Mouse (Mus musculus) cerebellum, adult 11-12 months (tissue): Measurements from ENCODE around the gene Casz1.

Source experiments
- DNase-seq: peaks from one replicate; pipeline ENCODE4 v3.0.0; 2022

Gene Casz1

GRCm38 (mm10) chr4:148943099-148943498 is 138.9 kb downstream of the Casz1 start:
- DNase-seq, result no peak

GRCm38 (mm10) chr4:148945476-148945881 is 141.2 kb downstream of the Casz1 start:
- peak; percentile 39 for DNase-seq

GRCm38 (mm10) chr4:148946071-148946470 is 141.8 kb downstream of the Casz1 start:
- no peak for DNase-seq

- DNase-seq, result no peak
Observed at GRCm38 (mm10) chr4:148947833-148948388, 143.7 kb downstream of the Casz1 start.

GRCm38 (mm10) chr4:148950487-148950886 is 146.3 kb downstream of the Casz1 start:
- DNase-seq, result no peak

- peak; percentile 29 for DNase-seq
Observed at GRCm38 (mm10) chr4:148950932-148951650, 146.9 kb downstream of the Casz1 start.

- DNase-seq, result no peak
Observed at GRCm38 (mm10) chr4:148951821-148952291, 147.6 kb downstream of the Casz1 start.

GRCm38 (mm10) chr4:148952328-148953222 is 148.3 kb downstream of the Casz1 start:
- no peak for DNase-seq

- DNase-seq, result peak; percentile 58
Observed at GRCm38 (mm10) chr4:148955131-148955813, 151.0 kb downstream of the Casz1 start.

GRCm38 (mm10) chr4:148960011-148960410 is 155.8 kb downstream of the Casz1 start:
- DNase-seq, result no peak

GRCm38 (mm10) chr4:148961081-148961480 is 156.9 kb downstream of the Casz1 start:
- no peak for DNase-seq

- DNase-seq, result no peak
Observed at GRCm38 (mm10) chr4:148962096-148962495, 157.9 kb downstream of the Casz1 start.

- no peak for DNase-seq
Observed at GRCm38 (mm10) chr4:148964541-148965310, 160.5 kb downstream of the Casz1 start.

- no peak for DNase-seq
Observed at GRCm38 (mm10) chr4:148966132-148966531, 161.9 kb downstream of the Casz1 start.

GRCm38 (mm10) chr4:148968859-148969258 is 164.6 kb downstream of the Casz1 start:
- DNase-seq, result no peak

- no peak for DNase-seq
Observed at GRCm38 (mm10) chr4:148969610-148970009, 165.4 kb downstream of the Casz1 start.

- DNase-seq, result no peak
Observed at GRCm38 (mm10) chr4:148970742-148971141, 166.5 kb downstream of the Casz1 start.

- DNase-seq, result no peak
Observed at GRCm38 (mm10) chr4:148971613-148972242, 167.5 kb downstream of the Casz1 start.

GRCm38 (mm10) chr4:148972707-148973106 is 168.5 kb downstream of the Casz1 start:
- DNase-seq, result no peak

GRCm38 (mm10) chr4:148973387-148973786 is 169.2 kb downstream of the Casz1 start:
- DNase-seq, result no peak

- peak; percentile 39 for DNase-seq
Observed at GRCm38 (mm10) chr4:148974833-148975232, 170.6 kb downstream of the Casz1 start.
